In the genomic region with DNA sequence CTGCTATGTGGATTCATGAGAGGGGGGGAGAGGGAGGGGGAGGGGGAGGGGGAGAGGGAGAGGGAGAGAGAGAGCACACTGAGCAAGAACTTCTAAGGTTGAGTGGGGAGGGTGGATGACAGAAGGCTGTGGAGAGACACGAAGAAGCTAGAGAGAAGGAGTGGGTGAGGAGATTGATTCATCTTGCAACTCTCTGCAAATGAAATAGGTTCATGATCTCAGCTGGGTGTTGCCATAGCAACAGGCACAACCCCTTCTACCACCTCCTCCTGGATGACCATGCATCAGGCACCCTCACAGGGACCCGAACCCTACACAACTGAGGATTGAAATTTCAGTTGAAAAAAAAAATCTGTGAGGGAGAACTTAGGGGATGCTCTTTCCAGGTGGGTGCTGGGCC, we compare ENCODE assay signal across 18 mouse cellular contexts.
DNase-seq lines count a peak whose midpoint lies in the region; ATAC-seq lines count a peak whose summit lies in the region.
"Had no signal": no experiment of that assay in that cellular context is flagged by ENCODE, and none has a peak within 500 bp of the region (broad histone marks: within the 10 kb centered on the region; RNA-seq: fewer than 3 reads in every experiment).

No protein-coding gene starts in this region.

- intact Hi-C loops in left cerebral cortex, postnatal 4 days (cut with DNase I), result no loop called here

- DNase-seq in frontal cortex, postnatal 10 days (ENCODE audit: low spot score in 2 of 2), result no peak
- peak; percentile 24 to 46 for DNase-seq in left cerebral cortex, adult 18-20 months (ENCODE audit: low spot score in 2 of 2)
- no peak for DNase-seq in left cerebral cortex, postnatal 4 days
- peak; percentile 60 to 66 for DNase-seq in right cerebral cortex, adult 2 months (ENCODE audit: low spot score in 2 of 2)
- no peak for DNase-seq in right cerebral cortex, postnatal 14 days
- peak; percentile 66 for DNase-seq in telencephalon, adult 2 months (ENCODE audit: low read depth, low spot score)
- no peak for DNase-seq in adipocyte (ENCODE audit: low spot score)
- DNase-seq: adrenal gland, postnatal 10 days; B cell, adult 2 months; cerebellum, adult 11-12 months; cerebellum, adult 9-10 months; cerebellum, postnatal 25 days; gastrocnemius, postnatal 36 days; heart, postnatal 10 days; heart, postnatal 4 days had no signal

- peak; percentile 82 for ATAC-seq in frontal cortex, adult (ENCODE audit: low TSS enrichment)
- ATAC-seq: CD4-positive, CD25-positive, alpha-beta regulatory T cell, adult 4 months; forebrain, embryonic 15.5 days had no signal

Comparison
In these comparisons a context has a peak if more than half of its experiments do, and no peak if none do; other contexts are left out.
1. DNase-seq: peak in left cerebral cortex, adult 18-20 months (2 of 2), right cerebral cortex, adult 2 months (2 of 2) and telencephalon, adult 2 months (single experiment); none in frontal cortex, postnatal 10 days (0 of 2), left cerebral cortex, postnatal 4 days (single experiment), right cerebral cortex, postnatal 14 days (single experiment) and adipocyte (single experiment).